Mouse (Mus musculus): ENCODE measurements at regions not wholly inside any gene's neighbourhood (a gene's known extent, or its start where the extent isn't known, plus 50 kb on each side); places are given as distances from the start of the nearest gene placed in this dataset.

DNA sequence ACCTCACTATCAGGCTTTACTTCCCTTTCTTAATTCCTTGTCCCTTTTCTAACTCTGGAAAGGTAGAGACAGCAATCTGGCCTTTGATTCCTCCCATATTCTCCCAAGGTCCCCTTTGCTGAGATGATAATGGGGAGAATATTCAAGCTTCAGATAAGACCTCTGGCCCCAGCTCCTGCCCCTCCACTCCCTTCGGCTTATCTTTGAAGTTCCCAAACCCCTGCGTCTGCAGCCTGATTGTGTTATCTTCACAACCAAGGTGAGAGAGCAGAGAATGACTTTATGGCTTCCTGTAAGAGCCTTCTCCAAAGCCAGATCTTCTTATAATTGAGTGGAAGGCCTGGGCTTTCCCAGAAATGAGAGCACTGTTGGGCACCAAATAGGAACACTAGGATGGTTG, 882.6 kb upstream of the A1bg start:
- no peak overlapping the region for H3K4me3 ChIP-seq
- H3K27ac ChIP-seq = no peak overlapping the region
- no peak for TF ChIP-seq CTCF (conservative IDR thresholded peaks at IDR 0.05)
- DNase-seq (ENCODE audit: low spot score in 2 of 2) = no peak

DNA sequence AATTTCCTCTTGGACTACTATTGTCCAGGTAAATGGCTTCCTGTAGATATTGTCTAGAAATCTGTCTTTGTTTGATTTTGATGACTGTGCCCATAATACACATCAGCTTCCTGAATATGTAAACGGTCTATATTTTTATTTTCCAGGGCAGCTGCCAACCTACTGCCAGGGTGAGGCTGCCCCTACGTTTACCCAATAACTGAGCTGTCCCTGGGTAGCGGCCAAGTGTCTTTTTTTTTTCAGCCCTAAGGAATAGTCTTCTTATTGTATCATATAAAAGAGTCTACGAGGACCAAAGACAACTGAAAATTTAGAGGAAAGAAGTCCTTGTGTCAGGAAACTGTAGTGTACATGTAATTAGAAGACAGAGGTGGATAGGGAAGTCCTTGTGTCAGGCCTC, 877.3 kb upstream of the A1bg start:
- no peak for DNase-seq (ENCODE audit: low spot score in 2 of 2)
- no peak overlapping the region for H3K4me3 ChIP-seq
- TF ChIP-seq CTCF (conservative IDR thresholded peaks at IDR 0.05) = no peak
- no peak overlapping the region for H3K27ac ChIP-seq

DNA sequence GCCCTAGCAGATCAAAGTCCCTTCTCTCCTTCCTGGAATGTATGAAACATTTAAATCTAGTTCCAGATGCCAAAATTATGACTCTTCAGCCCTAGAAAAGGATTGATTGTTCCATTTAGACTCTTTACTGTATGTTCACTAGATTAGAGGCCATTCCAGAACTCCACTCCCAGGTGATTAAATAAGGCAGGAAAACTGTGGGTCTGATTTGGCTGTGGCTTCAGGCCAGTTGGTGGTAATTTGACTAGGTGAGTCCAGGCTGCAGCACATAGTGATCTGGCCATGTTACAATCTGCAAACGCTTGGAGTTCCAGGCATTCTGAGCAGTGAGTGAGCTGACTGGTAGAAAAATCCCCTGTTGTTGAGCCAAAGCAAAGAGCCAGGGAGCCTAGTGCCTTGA, 875.0 kb upstream of the A1bg start:
- no peak for DNase-seq (ENCODE audit: low spot score in 2 of 2)
- Histone ChIP-seq H3K27ac (no peak overlapping the region), H3K4me3 (no peak overlapping the region)
- TF ChIP-seq CTCF (conservative IDR thresholded peaks at IDR 0.05) = no peak

DNA sequence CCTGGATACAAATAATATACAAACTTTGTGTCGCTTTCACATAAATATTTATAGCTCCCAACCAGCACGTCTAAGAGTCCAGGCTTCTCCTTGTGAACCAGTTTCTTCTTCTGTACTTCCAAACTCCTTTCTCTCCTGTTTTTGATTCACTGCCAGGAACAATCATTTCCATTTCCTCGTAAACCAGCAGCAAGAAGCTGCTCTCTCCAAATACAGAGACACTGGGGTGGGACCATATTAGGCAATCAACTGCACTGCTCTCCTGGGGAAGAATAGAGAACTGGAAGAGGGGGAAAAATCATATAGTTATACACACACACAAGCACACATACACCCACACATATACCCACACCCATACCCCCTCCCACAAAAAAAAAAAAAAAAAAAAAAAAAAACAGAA, 871.7 kb upstream of the A1bg start:
- H3K4me3 ChIP-seq = no peak overlapping the region
- no peak for TF ChIP-seq CTCF (conservative IDR thresholded peaks at IDR 0.05)
- no peak for DNase-seq (ENCODE audit: low spot score in 2 of 2)
- no peak overlapping the region for H3K27ac ChIP-seq

DNA sequence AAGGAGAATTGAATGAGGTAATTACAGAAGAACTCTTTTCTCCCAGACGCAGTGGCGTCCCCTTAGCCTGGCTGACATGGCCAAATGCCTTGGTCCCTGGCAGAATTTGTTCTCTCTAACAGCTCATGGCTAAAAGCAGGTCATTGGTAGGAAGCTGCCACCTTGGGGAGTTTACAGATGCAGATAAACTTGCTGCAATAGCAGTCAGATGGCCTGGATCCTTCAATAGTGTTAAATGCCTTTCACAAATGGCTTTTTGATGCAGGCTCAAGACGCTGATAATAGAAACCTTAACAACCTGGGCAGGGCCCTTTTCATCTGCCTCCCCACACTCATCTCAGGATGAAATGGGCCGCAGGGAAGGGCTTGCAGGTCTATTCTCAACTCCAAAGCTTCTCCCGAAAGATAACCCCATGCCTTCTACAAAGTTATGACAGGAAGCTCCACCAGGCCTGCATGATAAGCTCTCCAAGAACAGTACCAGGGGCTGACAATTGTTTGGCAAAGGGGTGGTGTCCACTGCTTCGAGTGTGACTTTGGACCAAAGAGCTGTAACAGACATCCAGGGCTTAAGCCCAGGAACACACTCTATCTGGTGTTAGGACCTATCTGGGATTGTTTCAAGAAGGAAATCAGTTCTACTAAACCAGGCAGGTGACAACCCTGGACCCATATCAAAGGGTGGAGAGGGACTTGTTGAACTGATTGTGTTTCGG, 867.2 kb upstream of the A1bg start:
- H3K4me3 ChIP-seq = no peak overlapping the region
- H3K27ac ChIP-seq = no peak overlapping the region
- DNase-seq (ENCODE audit: low spot score in 2 of 2) = no peak
- no peak for TF ChIP-seq CTCF (conservative IDR thresholded peaks at IDR 0.05)

DNA sequence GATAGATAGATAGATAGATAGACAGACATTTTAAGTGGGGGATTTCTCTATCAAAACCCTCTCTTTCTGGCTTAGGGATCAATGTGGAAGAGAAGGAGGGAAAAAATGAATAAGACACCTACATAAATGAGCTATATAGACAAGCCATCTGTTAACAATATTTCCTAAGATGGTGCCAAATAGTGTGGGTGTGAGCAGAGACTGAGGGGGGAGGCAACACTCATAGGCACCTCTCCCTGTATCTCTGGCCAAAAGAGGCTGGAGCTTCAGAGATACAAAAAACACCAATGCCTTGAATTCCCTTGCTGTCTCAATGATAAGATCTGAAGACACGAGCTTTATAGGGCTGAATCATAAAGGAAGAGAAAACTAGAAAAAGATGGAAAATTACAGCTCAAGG, 864.2 kb upstream of the A1bg start:
- Histone ChIP-seq H3K27ac (no peak overlapping the region), H3K4me3 (no peak overlapping the region)
- peak in 1 of 2 experiments; percentile 29 for DNase-seq (ENCODE audit: low spot score in 2 of 2)
- no peak for TF ChIP-seq CTCF (conservative IDR thresholded peaks at IDR 0.05)

DNA sequence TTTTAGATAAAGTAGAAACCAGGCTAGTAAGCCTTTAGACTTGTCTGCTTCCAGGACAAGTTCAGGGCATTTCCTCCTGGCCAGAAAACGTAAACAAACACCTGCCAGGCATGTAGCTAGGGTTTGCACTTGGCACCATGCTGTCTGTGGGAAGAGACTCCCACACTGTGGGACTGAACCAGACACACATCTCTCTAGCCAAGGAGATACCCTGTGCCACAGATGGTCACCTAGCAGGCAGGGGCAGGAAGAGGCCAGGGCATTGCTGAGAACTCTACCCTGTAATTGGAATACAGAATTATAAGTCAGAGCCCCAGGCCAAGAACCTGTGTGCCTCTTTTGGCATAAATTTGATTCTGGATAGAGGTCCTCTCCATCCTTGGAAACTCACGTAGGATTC, 858.7 kb upstream of the A1bg start:
- Histone ChIP-seq H3K4me3 (no peak overlapping the region), H3K27ac (no peak overlapping the region)
- DNase-seq (ENCODE audit: low spot score in 2 of 2) = no peak
- TF ChIP-seq CTCF (conservative IDR thresholded peaks at IDR 0.05) = no peak

DNA sequence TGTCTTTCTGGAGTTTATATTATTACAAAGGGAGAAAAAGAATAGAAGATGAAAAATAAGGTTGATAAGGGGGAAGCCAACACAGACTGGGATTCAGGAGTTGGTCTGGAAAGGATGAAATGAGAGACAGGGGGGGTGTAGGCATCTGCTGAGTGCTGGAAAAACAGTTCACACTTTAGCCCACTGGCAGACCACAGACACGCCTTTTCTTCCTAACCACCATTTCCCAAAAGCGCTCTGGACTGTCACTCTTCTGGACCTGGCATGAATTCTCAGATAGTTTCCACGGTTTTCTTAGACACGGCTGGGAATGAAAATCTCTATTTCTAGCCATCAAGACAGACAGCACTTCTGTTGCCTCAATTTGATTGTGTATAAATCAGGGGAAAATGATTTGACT, 850.2 kb upstream of the A1bg start:
- Histone ChIP-seq H3K4me3 (no peak overlapping the region), H3K27ac (no peak overlapping the region)
- no peak for DNase-seq (ENCODE audit: low spot score in 2 of 2)
- TF ChIP-seq CTCF (conservative IDR thresholded peaks at IDR 0.05) = no peak

DNA sequence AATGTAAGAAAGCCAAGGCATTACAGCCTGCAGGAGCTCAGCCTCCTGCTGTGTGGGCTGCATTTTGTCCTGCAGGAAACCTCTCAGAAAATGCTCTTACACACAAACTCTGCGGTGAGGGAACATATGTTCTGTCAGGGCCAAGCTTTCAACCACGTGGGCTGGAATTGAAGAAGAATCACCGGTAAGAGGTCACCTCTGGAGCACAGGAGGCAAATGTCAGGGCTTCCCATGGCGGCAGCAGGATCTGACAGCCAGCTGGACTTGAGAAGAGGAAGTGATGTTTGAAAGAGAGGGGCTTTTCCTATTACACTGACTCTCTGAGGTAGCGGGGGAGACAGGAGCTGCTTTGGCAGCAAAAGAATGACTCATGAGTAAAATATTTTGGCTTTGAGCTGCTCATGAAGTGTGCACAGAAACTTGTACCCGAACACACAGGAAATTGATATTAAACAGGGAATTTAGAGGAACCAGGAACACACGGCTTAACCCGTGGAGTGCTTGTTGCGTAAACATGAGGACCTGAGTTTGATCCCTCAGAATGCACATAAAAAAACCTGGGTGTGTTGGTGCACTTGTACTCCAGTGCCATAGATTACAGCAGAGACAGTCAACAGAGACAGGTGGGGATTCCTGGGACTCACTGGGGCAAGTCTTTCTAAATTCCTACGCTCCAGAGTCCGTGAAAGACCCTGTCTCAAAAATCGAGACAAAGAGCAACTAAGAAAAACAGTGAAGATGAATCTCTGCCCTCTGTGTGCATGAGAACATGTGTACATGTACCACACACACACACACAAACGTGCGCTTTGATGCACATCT, 848.1 kb upstream of the A1bg start:
- no peak overlapping the region for H3K27ac ChIP-seq
- no peak overlapping the region for H3K4me3 ChIP-seq
- DNase-seq (ENCODE audit: low spot score in 2 of 2) = no peak
- no peak for TF ChIP-seq CTCF (conservative IDR thresholded peaks at IDR 0.05)

DNA sequence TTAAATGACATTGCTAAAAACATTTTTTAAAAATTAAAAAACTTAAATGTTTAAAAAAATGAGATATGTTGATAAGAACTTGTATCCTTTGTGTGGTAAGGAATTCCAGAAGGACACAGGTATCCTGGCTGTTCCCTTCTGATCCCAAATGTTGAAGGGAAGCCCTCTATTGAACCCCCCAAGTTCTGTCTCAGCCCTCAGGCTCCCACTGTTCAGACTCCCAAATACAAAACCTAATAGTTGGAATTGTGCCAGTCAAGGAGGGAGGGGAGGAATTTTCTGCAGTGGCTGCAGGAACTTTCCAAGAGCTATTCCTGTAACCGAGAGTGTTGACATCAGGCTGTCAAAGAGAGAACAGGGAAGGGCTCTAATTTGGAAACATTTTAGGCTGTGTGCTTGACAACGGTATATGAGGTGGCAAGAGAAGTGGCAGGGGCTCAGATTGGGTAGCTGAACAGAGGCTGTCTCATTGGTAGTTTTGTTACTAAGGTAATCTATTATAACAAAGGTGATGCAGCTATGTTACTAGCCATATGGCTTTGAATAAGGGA, 843.8 kb upstream of the A1bg start:
- TF ChIP-seq CTCF (conservative IDR thresholded peaks at IDR 0.05) = no peak
- Histone ChIP-seq H3K4me3 (no peak overlapping the region), H3K27ac (no peak overlapping the region)
- peak in 1 of 2 experiments; percentile 9 for DNase-seq (ENCODE audit: low spot score in 2 of 2)

DNA sequence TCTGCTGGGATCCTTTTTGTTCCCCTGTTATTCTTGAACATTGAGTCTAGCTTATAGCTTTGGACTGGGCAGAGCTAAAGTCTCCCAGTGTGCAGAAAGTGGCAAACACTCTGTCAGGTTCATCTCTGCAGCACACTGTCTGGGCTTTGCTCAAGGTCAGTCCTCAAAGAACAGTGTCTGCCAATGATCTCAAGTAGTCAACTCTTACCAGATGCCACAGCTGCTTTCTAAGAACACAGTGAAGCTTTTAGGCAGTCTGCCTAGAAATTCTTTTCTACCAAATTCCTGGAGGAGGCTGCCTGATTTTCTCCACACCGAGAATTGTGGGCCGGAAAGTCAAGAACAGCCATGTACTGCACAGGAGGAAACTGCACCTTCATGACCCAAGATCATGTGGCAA, 831.0 kb upstream of the A1bg start:
- no peak overlapping the region for H3K27ac ChIP-seq
- no peak overlapping the region for H3K4me3 ChIP-seq
- TF ChIP-seq CTCF (conservative IDR thresholded peaks at IDR 0.05) = no peak
- DNase-seq (ENCODE audit: low spot score in 2 of 2) = no peak

DNA sequence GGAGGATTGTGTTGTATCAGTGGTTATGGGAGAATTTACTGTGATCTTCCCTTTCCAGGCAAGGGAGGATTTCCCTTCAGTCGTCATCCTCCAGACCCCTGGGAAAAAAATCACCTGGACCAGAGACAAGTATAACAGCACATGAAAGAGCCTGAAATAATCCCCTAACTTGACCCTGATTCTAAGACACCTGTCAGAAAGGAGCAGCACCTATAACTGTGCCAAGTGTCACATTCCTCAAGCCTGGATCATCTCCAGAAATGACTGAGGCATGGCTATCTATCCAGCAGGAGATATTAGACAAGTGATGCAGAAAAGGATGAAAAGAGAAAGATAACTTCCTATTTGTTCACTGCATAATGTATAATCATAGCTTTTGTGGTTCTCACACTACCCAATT, 800.9 kb upstream of the A1bg start:
- no peak for DNase-seq (ENCODE audit: low spot score in 2 of 2)
- TF ChIP-seq CTCF (conservative IDR thresholded peaks at IDR 0.05) = no peak
- H3K4me3 ChIP-seq = no peak overlapping the region
- H3K27ac ChIP-seq = no peak overlapping the region

DNA sequence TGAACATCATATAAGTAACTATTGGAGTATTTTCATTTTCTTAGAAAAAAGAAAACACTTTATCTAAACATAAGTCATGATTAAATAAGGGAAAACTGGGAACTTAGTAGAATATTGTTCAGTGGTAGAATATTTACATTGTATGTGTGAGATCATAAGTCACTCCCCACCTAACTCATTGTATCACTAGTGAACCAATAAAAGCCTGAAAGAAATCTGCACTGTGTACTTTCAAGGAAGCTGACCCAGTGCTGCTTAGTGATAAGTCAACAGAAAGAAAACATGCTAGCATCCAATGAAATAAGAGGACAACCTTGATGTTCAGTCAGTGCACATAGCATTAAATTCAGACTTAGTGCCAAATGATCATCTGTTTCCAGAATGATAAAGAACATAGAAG, 795.7 kb upstream of the A1bg start:
- no peak overlapping the region for H3K27ac ChIP-seq
- no peak for TF ChIP-seq CTCF (conservative IDR thresholded peaks at IDR 0.05)
- no peak for DNase-seq (ENCODE audit: low spot score in 2 of 2)
- H3K4me3 ChIP-seq = no peak overlapping the region

DNA sequence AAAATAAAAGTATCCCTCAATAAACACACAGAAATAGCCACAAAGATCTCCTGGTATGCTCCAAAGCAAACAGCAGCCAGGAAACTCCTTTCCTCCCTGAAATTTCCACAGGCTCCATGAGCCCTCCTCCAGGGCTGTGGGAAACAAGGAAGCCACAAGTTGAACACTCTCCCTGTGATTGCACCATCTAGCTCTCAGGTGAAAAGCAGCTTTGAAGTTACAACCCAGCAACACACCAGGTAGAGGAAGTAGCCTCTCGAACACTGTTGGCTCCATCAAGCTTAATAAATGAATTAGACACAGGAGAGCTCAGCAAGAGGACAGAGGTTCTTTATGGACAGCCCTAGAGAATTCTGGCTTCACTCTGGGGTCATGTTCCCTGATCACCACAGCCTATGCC, 794.4 kb upstream of the A1bg start:
- TF ChIP-seq CTCF (conservative IDR thresholded peaks at IDR 0.05) = no peak
- no peak overlapping the region for H3K27ac ChIP-seq
- DNase-seq (ENCODE audit: low spot score in 2 of 2) = no peak
- H3K4me3 ChIP-seq = no peak overlapping the region
